In genomic region chr8:48522004-48522403, GRCm38 (mm10) we compare ENCODE assay signal across 19 mouse cellular contexts.
A peak's percentile ranks its signal among the peaks of the same experiment; 100 is the strongest.
DNase-seq lines count a peak whose midpoint lies in the region; ATAC-seq and TF ChIP-seq lines count a peak whose summit lies in the region.
"Had no signal": no experiment of that assay in that cellular context is flagged by ENCODE, and none has a peak within 500 bp of the region (broad histone marks: within the 10 kb centered on the region; RNA-seq: fewer than 3 reads in every experiment).

No protein-coding gene starts in this region.

- H3K9ac ChIP-seq in forebrain, embryonic 14.5 days (ENCODE audit: low read length), result no peak overlapping the region
- no peak overlapping the region for H3K9ac ChIP-seq in forebrain, embryonic 11.5 days (ENCODE audit: low read length)
- no peak overlapping the region for H3K9ac ChIP-seq in neural tube, embryonic 13.5 days
- H3K9ac ChIP-seq: embryonic facial prominence, embryonic 13.5 days; hindbrain, embryonic 13.5 days had no signal

- H3K9me3 ChIP-seq in forebrain, embryonic 14.5 days (replicated peaks; ENCODE audit: control insufficient read depth, low read length), result no peaks in the 10 kb centered on the region
- no peaks in the 10 kb centered on the region for H3K9me3 ChIP-seq in forebrain, embryonic 11.5 days (ENCODE audit: control insufficient read depth, low read length)
- no peaks in the 10 kb centered on the region for H3K9me3 ChIP-seq in neural tube, embryonic 13.5 days
- H3K9me3 ChIP-seq: embryonic facial prominence, embryonic 13.5 days; heart, embryonic 10.5 days; hindbrain, embryonic 13.5 days had no signal

- no peak overlapping the region for H3K27ac ChIP-seq in forebrain, embryonic 14.5 days (ENCODE audit: low read depth, low read length)
- no peak overlapping the region for H3K27ac ChIP-seq in forebrain, embryonic 11.5 days (ENCODE audit: low read depth, low read length)
- H3K27ac ChIP-seq in layer of hippocampus, adult 2 months, result no peak overlapping the region
- no peak overlapping the region for H3K27ac ChIP-seq in neural tube, embryonic 13.5 days (replicated peaks)
- H3K27ac ChIP-seq: embryonic facial prominence, embryonic 13.5 days; heart, embryonic 10.5 days; hindbrain, embryonic 13.5 days had no signal

- peaks cover 8% of the 10 kb centered on the region; the same call in 1 of the 2 replicates for H3K4me1 ChIP-seq in forebrain, embryonic 14.5 days (ENCODE audit: control insufficient read depth, insufficient read depth, low read length)
- H3K4me1 ChIP-seq in forebrain, embryonic 11.5 days (replicated peaks; ENCODE audit: control insufficient read depth, insufficient read depth, low read length), result no peaks in the 10 kb centered on the region
- peaks cover 15% of the 10 kb centered on the region for H3K4me1 ChIP-seq in neural tube, embryonic 13.5 days (replicated peaks)

- H3K27me3 ChIP-seq in forebrain, embryonic 14.5 days (replicated peaks; ENCODE audit: control insufficient read depth, insufficient read depth, low read length), result no peaks in the 10 kb centered on the region
- H3K27me3 ChIP-seq in forebrain, embryonic 11.5 days (ENCODE audit: control insufficient read depth, insufficient read depth, low read length), result no peaks in the 10 kb centered on the region
- no peaks in the 10 kb centered on the region for H3K27me3 ChIP-seq in neural tube, embryonic 13.5 days
- H3K27me3 ChIP-seq: embryonic facial prominence, embryonic 13.5 days; hindbrain, embryonic 13.5 days had no signal

- no peak for TF ChIP-seq POLR2A in brain, embryonic 14.5 days (IDR thresholded peaks at IDR 0.05; ENCODE audit: borderline replicate concordance, extremely low read depth, insufficient read depth, insufficient read length, poor library complexity, severe bottlenecking)

- peak; percentile 46; the same call in 1 of the 2 replicates for ATAC-seq in forebrain, embryonic 14.5 days
- ATAC-seq in forebrain, embryonic 11.5 days (replicated peaks; ENCODE audit: low FRiP score), result no peak
- peak; percentile 61; the same call in 1 of the 2 replicates for ATAC-seq in neural tube, embryonic 13.5 days (ENCODE audit: low read depth)
- ATAC-seq: inflammation-experienced regulatory T-cells, adult 6 months had no signal

- 0 out of 2 replicates have a peak, but pooled peaks have one; percentile 4 for TF ChIP-seq CTCF in layer of hippocampus, adult 2 months (conservative IDR thresholded peaks at IDR 0.05)
- TF ChIP-seq CTCF in brain, embryonic 14.5 days (IDR thresholded peaks at IDR 0.05; ENCODE audit: borderline replicate concordance, extremely low read depth, insufficient read depth, insufficient read length), result no peak

- DNase-seq in forebrain, embryonic 14.5 days (ENCODE audit: low spot score), result peak; percentile 28
- DNase-seq in forebrain, embryonic 11.5 days (ENCODE audit: low spot score), result no peak
- no peak for DNase-seq in layer of hippocampus, adult 2 months (ENCODE audit: low spot score in 2 of 2)
- no peak for DNase-seq in layer of hippocampus, adult 8-10 months (ENCODE audit: low spot score in 2 of 2)
- DNase-seq in brain, embryonic 14.5 days (ENCODE audit: low read depth), result peak; percentile 56
- DNase-seq in urinary bladder, adult 18-20 months (ENCODE audit: low spot score in 2 of 2), result no peak
- DNase-seq: adrenal gland, postnatal 10 days; cerebellum, adult 11-12 months; cerebellum, adult 9-11 months; cerebellum, postnatal 36 days; gastrocnemius, postnatal 10 days; heart, adult 18-20 months; heart, postnatal 10 days; heart, postnatal 4 days had no signal

- H3K4me2 ChIP-seq in forebrain, embryonic 14.5 days (ENCODE audit: low read length), result no peak overlapping the region
- H3K4me2 ChIP-seq in forebrain, embryonic 11.5 days (ENCODE audit: low read depth, low read length, severe bottlenecking), result no peak overlapping the region
- H3K4me2 ChIP-seq in neural tube, embryonic 13.5 days, result no peak overlapping the region
- H3K4me2 ChIP-seq: embryonic facial prominence, embryonic 13.5 days; hindbrain, embryonic 13.5 days had no signal

- H3K4me3 ChIP-seq in forebrain, embryonic 14.5 days (ENCODE audit: low read depth, low read length), result no peak overlapping the region
- H3K4me3 ChIP-seq in forebrain, embryonic 11.5 days (ENCODE audit: low read depth, low read length), result no peak overlapping the region
- H3K4me3 ChIP-seq in layer of hippocampus, adult 2 months, result no peak overlapping the region
- H3K4me3 ChIP-seq in neural tube, embryonic 13.5 days, result no peak overlapping the region
- H3K4me3 ChIP-seq: embryonic facial prominence, embryonic 13.5 days; heart, embryonic 10.5 days; hindbrain, embryonic 13.5 days had no signal

- WGBS in forebrain, embryonic 14.5 days, result 35% methylated on average over 8 of the region's 8 CpGs
- WGBS in forebrain, embryonic 11.5 days, result 68% methylated on average over 8 of the region's 8 CpGs
- 61% methylated on average over 8 of the region's 8 CpGs for WGBS in neural tube, embryonic 13.5 days

- no peaks in the 10 kb centered on the region for H3K36me3 ChIP-seq in forebrain, embryonic 14.5 days (ENCODE audit: control insufficient read depth, insufficient read depth, low read length)
- no peaks in the 10 kb centered on the region for H3K36me3 ChIP-seq in forebrain, embryonic 11.5 days (ENCODE audit: control insufficient read depth, insufficient read depth, low read length)
- H3K36me3 ChIP-seq in neural tube, embryonic 13.5 days, result no peaks in the 10 kb centered on the region
- H3K36me3 ChIP-seq: heart, embryonic 10.5 days; hindbrain, embryonic 13.5 days had no signal

Comparison
In these comparisons a context has a peak if more than half of its experiments do, and no peak if none do; other contexts are left out.
1. DNase-seq: peak in forebrain, embryonic 14.5 days (single experiment) and brain, embryonic 14.5 days (single experiment); none in forebrain, embryonic 11.5 days (single experiment), layer of hippocampus, adult 2 months (0 of 2), layer of hippocampus, adult 8-10 months (0 of 2) and urinary bladder, adult 18-20 months (0 of 2).